Comparison of ENCODE assay signal across 19 mouse cellular contexts in genomic region chr12:66393153-66393552, GRCm38 (mm10).
DNase-seq lines count a peak whose midpoint lies in the region; ATAC-seq and TF ChIP-seq lines count a peak whose summit lies in the region.
"Had no signal": no experiment of that assay in that cellular context is flagged by ENCODE, and none has a peak within 500 bp of the region (broad histone marks: within the 10 kb centered on the region; RNA-seq: fewer than 3 reads in every experiment).

No protein-coding gene starts in this region.

- H3K9me3 ChIP-seq in limb, embryonic 13.5 days = no peaks in the 10 kb centered on the region
- H3K9me3 ChIP-seq in limb, embryonic 10.5 days (replicated peaks) = no peaks in the 10 kb centered on the region
- H3K9me3 ChIP-seq in limb, embryonic 14.5 days (ENCODE audit: control insufficient read depth, low read length) = no peaks in the 10 kb centered on the region
- H3K9me3 ChIP-seq: heart, embryonic 15.5 days had no signal

- ATAC-seq in limb, embryonic 13.5 days (ENCODE audit: low FRiP score, low read depth) = 0 out of 2 replicates have a peak, but pooled peaks have one; percentile 32
- no peak for ATAC-seq in limb, embryonic 14.5 days (ENCODE audit: low FRiP score, low read depth)
- ATAC-seq: forebrain, embryonic 16.5 days; hindbrain, embryonic 16.5 days; inflammation-experienced regulatory T-cells, adult 6 months had no signal

- H3K36me3 ChIP-seq in limb, embryonic 13.5 days = no peaks in the 10 kb centered on the region
- H3K36me3 ChIP-seq in limb, embryonic 10.5 days = no peaks in the 10 kb centered on the region
- no peaks in the 10 kb centered on the region for H3K36me3 ChIP-seq in limb, embryonic 14.5 days (ENCODE audit: control insufficient read depth, insufficient read depth, low read length)
- H3K36me3 ChIP-seq: heart, embryonic 15.5 days had no signal

- peak; percentile 57 for DNase-seq in embryo, embryonic 11 days
- no peak for DNase-seq in embryo, embryonic 10 days (ENCODE audit: low spot score)
- no peak for DNase-seq in limb, embryonic 10.5 days (ENCODE audit: low spot score)
- peak; percentile 36 for DNase-seq in limb, embryonic 14.5 days (ENCODE audit: low spot score)
- no peak for DNase-seq in heart, postnatal 25 days (ENCODE audit: low spot score)
- no peak for DNase-seq in ovary, postnatal 36 days (ENCODE audit: low spot score)
- DNase-seq: adrenal gland, postnatal 10 days; cerebellum, adult 11-12 months; cerebellum, adult 9-10 months; cerebellum, postnatal 25 days; gastrocnemius, postnatal 14 days; heart, adult 2 months; heart, postnatal 14 days had no signal

- H3K4me1 ChIP-seq in limb, embryonic 13.5 days = no peaks in the 10 kb centered on the region
- H3K4me1 ChIP-seq in limb, embryonic 10.5 days = no peaks in the 10 kb centered on the region
- H3K4me1 ChIP-seq in limb, embryonic 14.5 days (ENCODE audit: control insufficient read depth, insufficient read depth, low read length) = no peaks in the 10 kb centered on the region
- H3K4me1 ChIP-seq: heart, embryonic 15.5 days had no signal

- TF ChIP-seq POLR2A in limb, embryonic 14.5 days (IDR thresholded peaks at IDR 0.05; ENCODE audit: borderline replicate concordance, extremely low read depth, insufficient read depth, insufficient read length) = no peak

- no peak overlapping the region for H3K4me2 ChIP-seq in limb, embryonic 13.5 days (replicated peaks)
- H3K4me2 ChIP-seq in limb, embryonic 14.5 days (replicated peaks; ENCODE audit: low read depth, low read length, severe bottlenecking) = no peak overlapping the region
- H3K4me2 ChIP-seq: heart, embryonic 11.5 days; heart, embryonic 15.5 days had no signal

- no peaks in the 10 kb centered on the region for H3K27me3 ChIP-seq in limb, embryonic 13.5 days
- H3K27me3 ChIP-seq in limb, embryonic 10.5 days (ENCODE audit: low read depth, poor library complexity, severe bottlenecking) = no peaks in the 10 kb centered on the region
- no peaks in the 10 kb centered on the region for H3K27me3 ChIP-seq in limb, embryonic 14.5 days (ENCODE audit: control insufficient read depth, insufficient read depth, low read length)
- H3K27me3 ChIP-seq: heart, embryonic 15.5 days had no signal

- WGBS in limb, embryonic 13.5 days = 35% methylated on average over 1 of the region's 1 CpGs
- 71% methylated on average over 1 of the region's 1 CpGs for WGBS in limb, embryonic 10.5 days
- WGBS in limb, embryonic 14.5 days = 31% methylated on average over 1 of the region's 1 CpGs

- no peak overlapping the region for H3K9ac ChIP-seq in limb, embryonic 13.5 days
- no peak overlapping the region for H3K9ac ChIP-seq in limb, embryonic 14.5 days (ENCODE audit: low read depth, low read length, severe bottlenecking)
- H3K9ac ChIP-seq: heart, embryonic 15.5 days had no signal

- H3K27ac ChIP-seq in limb, embryonic 13.5 days = no peak overlapping the region
- H3K27ac ChIP-seq in limb, embryonic 10.5 days = no peak overlapping the region
- H3K27ac ChIP-seq in limb, embryonic 14.5 days (replicated peaks; ENCODE audit: low read depth, low read length) = no peak overlapping the region
- H3K27ac ChIP-seq: heart, adult 2 months; heart, embryonic 15.5 days had no signal

- intact Hi-C loops in heart, postnatal 25 days (cut with DNase I) = no loop called here

- H3K4me3 ChIP-seq in limb, embryonic 13.5 days = no peak overlapping the region
- no peak overlapping the region for H3K4me3 ChIP-seq in limb, embryonic 10.5 days
- no peak overlapping the region for H3K4me3 ChIP-seq in limb, embryonic 14.5 days (replicated peaks; ENCODE audit: low read length)
- H3K4me3 ChIP-seq: heart, adult 2 months; heart, embryonic 15.5 days had no signal

Comparison
In these comparisons a context has a peak if more than half of its experiments do, and no peak if none do; other contexts are left out.
1. DNase-seq: peak in embryo, embryonic 11 days (single experiment) and limb, embryonic 14.5 days (single experiment); none in embryo, embryonic 10 days (single experiment), limb, embryonic 10.5 days (single experiment), heart, postnatal 25 days (single experiment) and ovary, postnatal 36 days (single experiment).